Mouse (Mus musculus) embryonic fibroblast, embryonic 13.5 days (primary cell): Measurements from ENCODE around the gene Gtf3c1.

Experiments
- CTCF ChIP-seq: IDR thresholded peaks from 2 replicates; pipeline ENCODE4 v1.5.1; 2011; ENCODE audit warnings: mild to moderate bottlenecking, control low read depth, low read length, moderate library complexity, borderline replicate concordance; ENCODE audit not compliant: insufficient read depth
- POLR2A ChIP-seq: IDR thresholded peaks from 2 replicates; pipeline ENCODE4 v1.6.1; 2011; ENCODE audit warnings: low read depth, mild to moderate bottlenecking, control low read depth, low read length, moderate library complexity

DNA sequence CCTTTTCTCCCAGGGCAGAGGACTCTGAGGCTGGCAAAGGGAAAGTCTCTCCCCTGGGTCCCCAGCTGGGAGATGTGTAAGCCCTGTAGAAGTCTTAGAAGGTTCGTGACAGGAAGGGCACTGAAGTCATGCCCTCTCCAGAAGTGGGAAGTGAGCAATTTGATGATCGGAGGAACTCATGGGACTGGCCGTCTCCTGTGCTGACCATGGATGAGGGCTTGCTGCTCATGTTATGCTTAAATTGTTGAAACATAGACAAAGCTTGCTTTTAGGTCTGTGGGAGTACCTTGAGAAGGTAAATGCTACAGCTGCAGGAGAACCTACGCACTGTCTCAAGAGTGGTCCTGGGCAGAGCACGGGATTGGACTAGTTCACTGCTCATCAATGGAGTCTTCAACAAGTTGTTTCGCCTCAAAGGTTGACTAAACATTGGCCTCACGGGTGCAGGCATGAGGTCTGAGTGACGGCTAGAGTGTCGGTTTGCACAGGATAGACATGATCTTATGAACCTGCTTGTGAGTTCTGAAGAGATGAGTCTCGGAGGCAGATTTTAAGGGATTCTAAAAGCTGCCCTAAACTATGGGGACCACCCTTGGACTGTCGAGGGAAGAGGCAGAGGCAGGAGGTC lies 105.6 kb downstream of the Gtf3c1 start:
- TF ChIP-seq CTCF (no peak), POLR2A (no peak)
